Mouse (Mus musculus): Measurements from ENCODE around the gene Cotl1. TPM values are rescaled to one million over a fixed set of nuclear protein-coding genes. Genes with fewer than 3 reads are reported as not detected.

Cotl1 gene
- total and polyA plus RNA-seq, 2 experiments = 12.4 to 40.3 TPM

DNA sequence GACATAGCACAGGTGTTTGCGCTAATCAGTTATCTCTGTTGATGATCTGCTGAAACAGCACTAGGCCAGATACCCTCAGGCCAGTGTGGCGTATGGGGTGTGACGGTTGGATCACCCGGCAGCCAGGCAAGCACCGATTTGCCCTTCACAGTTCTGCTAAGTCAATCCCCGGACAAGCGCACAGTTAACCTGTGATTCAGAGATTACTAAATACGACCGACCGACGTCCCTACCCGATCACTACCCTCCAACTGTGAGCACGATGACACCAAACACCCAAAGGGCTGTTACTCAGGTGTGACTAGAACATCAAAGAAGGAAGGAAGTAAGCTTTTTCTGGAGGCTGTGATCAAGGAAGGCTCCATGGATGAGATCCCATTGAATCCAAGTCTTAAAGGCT, 10.9 kb downstream of the Cotl1 start:
- Histone ChIP-seq H3K4me1 (ENCODE audit: control insufficient read depth, insufficient read depth, low read length) (peaks cover 18% of the 10 kb centered on the region), H3K4me3 (ENCODE audit: insufficient read depth, low read depth, low read length) (no peak overlapping the region), H3K27me3 (ENCODE audit: control insufficient read depth, insufficient read depth, low read length) (no peaks in the 10 kb centered on the region), H3K27ac (replicated peaks; ENCODE audit: insufficient read depth, low read depth, low read length) (no peak overlapping the region), H3K79me2 (ENCODE audit: control insufficient read depth, insufficient read depth, low read length) (no peaks in the 10 kb centered on the region; the same call in 1 of the 2 replicates), H3K36me3 (ENCODE audit: control insufficient read depth, insufficient read depth, low read length) (no peaks in the 10 kb centered on the region), H3K9ac (ENCODE audit: low read depth, low read length) (no peak overlapping the region)
- WGBS = 81% methylated on average over 13 of the region's 13 CpGs
- DNase-seq (ENCODE audit: extremely low read depth, low read depth, low spot score) = no peak
- TF ChIP-seq POLR2A (IDR thresholded peaks at IDR 0.05; ENCODE audit: extremely low read depth, insufficient read depth, low read length) (no peak), CTCF (IDR thresholded peaks at IDR 0.05; ENCODE audit: low read depth, low read length) (no peak)

- no peaks in the 10 kb centered on the region for H3K27me3 ChIP-seq (ENCODE audit: control insufficient read depth, insufficient read depth, low read length)
- 85% methylated on average over 10 of the region's 10 CpGs for WGBS
- no peak for DNase-seq (ENCODE audit: extremely low read depth, low read depth, low spot score)
- H3K9ac ChIP-seq (ENCODE audit: low read depth, low read length) = no peak overlapping the region
- peaks cover 18% of the 10 kb centered on the region for H3K4me1 ChIP-seq (ENCODE audit: control insufficient read depth, insufficient read depth, low read length)
- TF ChIP-seq POLR2A (IDR thresholded peaks at IDR 0.05; ENCODE audit: extremely low read depth, insufficient read depth, low read length) (no peak), CTCF (IDR thresholded peaks at IDR 0.05; ENCODE audit: low read depth, low read length) (no peak)
- no peaks in the 10 kb centered on the region; the same call in 1 of the 2 replicates for H3K79me2 ChIP-seq (ENCODE audit: control insufficient read depth, insufficient read depth, low read length)
- no peaks in the 10 kb centered on the region for H3K36me3 ChIP-seq (ENCODE audit: control insufficient read depth, insufficient read depth, low read length)
- H3K4me3 ChIP-seq (ENCODE audit: insufficient read depth, low read depth, low read length) = no peak overlapping the region
- H3K27ac ChIP-seq (replicated peaks; ENCODE audit: insufficient read depth, low read depth, low read length) = no peak overlapping the region
Measured at GRCm38 (mm10) chr8:119829015-119829414, 11.3 kb downstream of the Cotl1 start.

GRCm38 (mm10) chr8:119827721-119828153, 12.6 kb downstream of the Cotl1 start:
- H3K79me2 ChIP-seq (ENCODE audit: control insufficient read depth, insufficient read depth, low read length) = no peaks in the 10 kb centered on the region; the same call in 1 of the 2 replicates
- no peak for TF ChIP-seq CTCF (IDR thresholded peaks at IDR 0.05; ENCODE audit: low read depth, low read length)
- no peak for TF ChIP-seq POLR2A (IDR thresholded peaks at IDR 0.05; ENCODE audit: extremely low read depth, insufficient read depth, low read length)
- no peaks in the 10 kb centered on the region for H3K27me3 ChIP-seq (ENCODE audit: control insufficient read depth, insufficient read depth, low read length)
- no peaks in the 10 kb centered on the region for H3K36me3 ChIP-seq (ENCODE audit: control insufficient read depth, insufficient read depth, low read length)
- H3K4me3 ChIP-seq (ENCODE audit: insufficient read depth, low read depth, low read length) = no peak overlapping the region
- H3K27ac ChIP-seq (replicated peaks; ENCODE audit: insufficient read depth, low read depth, low read length) = no peak overlapping the region; the same call in 1 of the 2 replicates
- no peak overlapping the region for H3K9ac ChIP-seq (ENCODE audit: low read depth, low read length)
- 4% methylated on average over 4 of the region's 4 CpGs for WGBS
- H3K4me1 ChIP-seq (ENCODE audit: control insufficient read depth, insufficient read depth, low read length) = peaks cover 19% of the 10 kb centered on the region
- DNase-seq (ENCODE audit: extremely low read depth, low read depth, low spot score) = peak; percentile 68

GRCm38 (mm10) chr8:119826982-119827381, 13.4 kb downstream of the Cotl1 start:
- WGBS = 78% methylated on average over 5 of the region's 5 CpGs

DNA sequence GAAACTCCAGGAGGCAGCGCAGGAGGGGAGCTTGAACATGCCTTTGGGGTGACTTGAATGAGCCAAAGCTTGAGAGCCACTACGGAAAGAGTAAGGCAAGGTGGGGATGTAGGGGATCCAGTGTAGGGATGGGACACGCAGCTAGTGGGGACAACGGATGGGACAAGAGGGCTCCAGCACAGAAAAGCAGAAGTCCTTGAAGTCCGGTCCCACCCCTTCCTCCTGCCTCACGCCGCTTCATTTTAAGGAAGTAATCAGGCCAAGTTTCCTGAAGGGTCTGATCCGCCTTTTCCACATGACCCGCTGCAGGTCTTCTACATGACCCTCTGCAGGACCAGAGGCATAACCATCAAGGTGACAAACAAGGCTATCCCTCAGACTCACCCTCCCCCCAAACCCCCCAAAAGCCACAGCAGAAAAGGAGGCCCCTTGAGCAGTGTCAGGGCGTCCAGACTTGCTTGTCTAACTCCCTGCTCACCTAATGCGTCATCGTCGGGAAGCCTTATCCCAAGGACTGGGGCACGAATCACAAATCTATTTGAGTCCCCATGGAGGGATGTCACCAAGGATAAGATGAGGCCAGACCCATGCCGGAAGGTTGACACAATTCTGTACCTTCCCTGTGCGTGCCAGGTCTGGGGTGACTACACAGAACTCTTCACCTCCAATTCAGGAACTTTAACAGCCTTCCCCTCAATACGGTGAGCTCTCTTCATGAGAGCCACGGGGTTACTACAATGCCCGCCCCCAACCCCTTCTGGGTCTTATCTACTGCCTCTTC, 14.2 kb downstream of the Cotl1 start:
- peak overlapping the region; percentile 43 for H3K27ac ChIP-seq (replicated peaks; ENCODE audit: insufficient read depth, low read depth, low read length)
- H3K4me1 ChIP-seq (ENCODE audit: control insufficient read depth, insufficient read depth, low read length) = peaks cover 13% of the 10 kb centered on the region; the same call in 1 of the 2 replicates
- no peak for TF ChIP-seq POLR2A (IDR thresholded peaks at IDR 0.05; ENCODE audit: extremely low read depth, insufficient read depth, low read length)
- no peak for TF ChIP-seq CTCF (IDR thresholded peaks at IDR 0.05; ENCODE audit: low read depth, low read length)
- no peak overlapping the region for H3K4me3 ChIP-seq (ENCODE audit: insufficient read depth, low read depth, low read length)
- H3K36me3 ChIP-seq (ENCODE audit: control insufficient read depth, insufficient read depth, low read length) = no peaks in the 10 kb centered on the region
- 77% methylated on average over 19 of the region's 19 CpGs for WGBS
- H3K9ac ChIP-seq (ENCODE audit: low read depth, low read length) = no peak overlapping the region
- peak; percentile 37 for DNase-seq (ENCODE audit: extremely low read depth, low read depth, low spot score)
- H3K27me3 ChIP-seq (ENCODE audit: control insufficient read depth, insufficient read depth, low read length) = no peaks in the 10 kb centered on the region
- no peaks in the 10 kb centered on the region; the same call in 1 of the 2 replicates for H3K79me2 ChIP-seq (ENCODE audit: control insufficient read depth, insufficient read depth, low read length)

More at GRCm38 (mm10) chr8:119826982-119827381, 13.4 kb downstream of the Cotl1 start:
- no peak for DNase-seq (ENCODE audit: extremely low read depth, low read depth, low spot score)
- H3K27me3 ChIP-seq (ENCODE audit: control insufficient read depth, insufficient read depth, low read length) = no peaks in the 10 kb centered on the region
- H3K9ac ChIP-seq (ENCODE audit: low read depth, low read length) = no peak overlapping the region
- no peaks in the 10 kb centered on the region; the same call in 1 of the 2 replicates for H3K79me2 ChIP-seq (ENCODE audit: control insufficient read depth, insufficient read depth, low read length)
- no peaks in the 10 kb centered on the region for H3K36me3 ChIP-seq (ENCODE audit: control insufficient read depth, insufficient read depth, low read length)
- no peak overlapping the region; the same call in 1 of the 2 replicates for H3K27ac ChIP-seq (replicated peaks; ENCODE audit: insufficient read depth, low read depth, low read length)
- H3K4me3 ChIP-seq (ENCODE audit: insufficient read depth, low read depth, low read length) = no peak overlapping the region
- peaks cover 17% of the 10 kb centered on the region for H3K4me1 ChIP-seq (ENCODE audit: control insufficient read depth, insufficient read depth, low read length)
- TF ChIP-seq POLR2A (IDR thresholded peaks at IDR 0.05; ENCODE audit: extremely low read depth, insufficient read depth, low read length) = no peak
- no peak for TF ChIP-seq CTCF (IDR thresholded peaks at IDR 0.05; ENCODE audit: low read depth, low read length)
